Mouse (Mus musculus): ENCODE measurements around the gene Nedd9.

GRCm38 (mm10) chr13:41437390-41437789, 49.8 kb downstream of the Nedd9 start:
- TF ChIP-seq POLR2A (IDR thresholded peaks at IDR 0.05; ENCODE audit: extremely low read depth, insufficient read depth, low read length) (no peak), CTCF (IDR thresholded peaks at IDR 0.05; ENCODE audit: low read depth, low read length) (no peak)
